Mouse (Mus musculus) gastrocnemius, postnatal 25 days (tissue): ENCODE data around the gene Ddx52. TPM values are rescaled to one million over a fixed set of nuclear protein-coding genes. Genes with fewer than 3 reads are reported as not detected.

Experiments
- total RNA-seq, 2 experiments: library from RNA; stranded (reverse); gene quantifications; 1 replicate in 1 of 2; 2 replicates in 1 of 2; pipeline ENCODE4 v1.2.3; 2021

Gene Ddx52
- total RNA-seq, 2 experiments from 2014 or later, result 8.6 to 8.7 TPM

Other genes with a start within 250 kb of the Ddx52 start
- 1 to 10 TPM; 1.2 to 1.9 TPM for gene Wfdc17, start 238.1 kb upstream of the Ddx52 start, total RNA-seq
- not detected for gene Wfdc18, start 233.0 kb upstream of the Ddx52 start, total RNA-seq
- 1 to 10 TPM in 1 of 2 experiments, not detected in 1; 3.4 TPM for gene Wfdc21, start 195.1 kb upstream of the Ddx52 start, total RNA-seq
- gene Heatr6, start 188.4 kb upstream of the Ddx52 start, total RNA-seq, result 1 to 10 TPM; 6.4 to 7.4 TPM
- gene Hnf1b, start 92.0 kb upstream of the Ddx52 start, total RNA-seq, result not detected
- 10 to 100 TPM; 30.5 to 32.3 TPM for gene Synrg, start 22.4 kb downstream of the Ddx52 start, total RNA-seq
- gene Dusp14, start 127.2 kb downstream of the Ddx52 start, total RNA-seq, result 1 to 10 TPM; 5.0 to 6.3 TPM
- gene Tada2a, start 187.5 kb downstream of the Ddx52 start, total RNA-seq, result 1 to 10 TPM; 8.0 to 8.7 TPM
- 10 to 100 TPM; 13.4 to 20.3 TPM for gene Acaca, start 187.6 kb downstream of the Ddx52 start, total RNA-seq
- gene Gm11437, start 225.4 kb downstream of the Ddx52 start, total RNA-seq, result not detected